Mouse (Mus musculus) lung, postnatal 14 days (tissue): ENCODE data around the gene Olfr1238.

ENCODE experiments used
- DNase-seq: peaks from one replicate; pipeline ENCODE4 v3.0.0; 2021

The Olfr1238 gene

GRCm38 (mm10) chr2:89409576-89409975, at the start of gene Olfr1238:
TSS of gene Olfr1238 (minus strand) at chr2:89409676.
- DNase-seq: no peak

- DNase-seq: no peak
Measured at GRCm38 (mm10) chr2:89442900-89443299, 33.4 kb upstream of the Olfr1238 start, which contains the start of gene Olfr1240. TSS of gene Olfr1240 (minus strand) at chr2:89443000.

- no peak for DNase-seq
Measured at GRCm38 (mm10) chr2:89420307-89420706, 10.8 kb upstream of the Olfr1238 start, which contains the start of gene Olfr1239. TSS of gene Olfr1239 (minus strand) at chr2:89420407.

- DNase-seq: no peak
Measured at GRCm38 (mm10) chr2:89414557-89414956, 5.1 kb upstream of the Olfr1238 start.

- DNase-seq: no peak
Measured at GRCm38 (mm10) chr2:89400882-89401281, 8.6 kb downstream of the Olfr1238 start.

- no peak for DNase-seq
Measured at GRCm38 (mm10) chr2:89364765-89365164, 44.7 kb downstream of the Olfr1238 start, which contains the start of gene Olfr1234. TSS of gene Olfr1234 (minus strand) at chr2:89364865.
